Mouse (Mus musculus) bone marrow, adult 2 months (tissue): Measurements from ENCODE around the gene Atp6v1g3.

Experiments used
- CTCF ChIP-seq: fragments of 200-500 bp; IDR thresholded peaks from 2 replicates; pipeline ENCODE4 v1.5.1; 2011; ENCODE audit warnings: low read length, control low read depth; ENCODE audit not compliant: control insufficient read depth, insufficient read depth
- POLR2A ChIP-seq: fragments of 200-500 bp; IDR thresholded peaks from 2 replicates; pipeline ENCODE4 v1.6.1; 2011; ENCODE audit warnings: low read depth, mild to moderate bottlenecking, control low read depth, low read length, borderline replicate concordance; ENCODE audit not compliant: control insufficient read depth

DNA sequence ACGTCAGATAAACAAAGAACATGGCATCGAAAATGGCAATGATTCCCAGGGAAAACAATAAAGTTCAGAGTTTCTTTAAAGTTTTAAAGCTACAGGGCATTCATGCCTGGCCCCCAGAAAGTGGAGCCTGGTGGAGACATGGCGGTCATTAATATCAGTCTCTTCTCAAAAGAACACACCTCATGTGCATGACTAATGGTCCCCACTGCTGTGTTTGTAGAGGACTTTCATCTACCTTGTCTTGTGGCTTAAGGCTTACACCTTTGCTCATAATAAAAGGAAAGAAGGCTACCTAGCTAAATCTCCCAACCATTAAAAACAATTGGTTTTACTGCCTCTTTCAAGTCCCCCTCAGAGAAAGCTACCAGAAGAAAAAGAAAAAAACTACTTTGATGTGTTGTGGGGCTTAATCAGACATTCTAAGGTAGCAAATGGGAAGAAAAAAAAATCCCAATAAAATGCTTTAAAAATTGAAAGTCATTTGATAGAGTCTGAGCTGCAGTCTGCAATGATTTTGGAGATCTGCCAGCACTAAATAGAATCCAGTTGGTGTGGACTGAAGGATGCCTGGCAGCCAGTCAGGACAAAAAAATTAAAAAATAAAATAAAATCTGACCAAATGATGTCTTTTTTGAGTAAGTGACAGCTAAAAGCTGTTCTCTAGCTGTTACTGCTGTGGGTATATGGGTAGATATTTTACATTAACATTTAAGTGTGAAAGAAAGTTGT lies 9.0 kb downstream of the Atp6v1g3 start:
- TF ChIP-seq CTCF = no peak
- no peak for TF ChIP-seq POLR2A
